In genomic region chr14:20081937-20082533, GRCm38 (mm10) we compare ENCODE assay signal across 8 mouse cellular contexts. TPM values are rescaled to one million over a fixed set of nuclear protein-coding genes. Genes with fewer than 3 reads are reported as not detected.
DNase-seq lines count a peak whose midpoint lies in the region; ATAC-seq lines count a peak whose summit lies in the region.

No protein-coding gene starts in this region.

- no peak for DNase-seq in heart, adult 9 months (ENCODE audit: low spot score in 2 of 2)
- DNase-seq in R1 (ENCODE audit: low read depth, low spot score) = peak; percentile 11
- DNase-seq in hindbrain, embryonic 14.5 days (ENCODE audit: low spot score) = no peak
- no peak for DNase-seq in thymus, postnatal 36 days
- DNase-seq in layer of hippocampus, postnatal 14 days (ENCODE audit: low spot score in 2 of 2) = no peak
- DNase-seq in right cerebral cortex, postnatal 25 days = no peak

- no peak for ATAC-seq in heart, embryonic 14.5 days (ENCODE audit: insufficient number of reproducible peaks, insufficient read depth, low FRiP score, low read depth)
- peak; percentile 2; the same call in 1 of the 2 replicates for ATAC-seq in hindbrain, embryonic 14.5 days (ENCODE audit: low FRiP score)
- ATAC-seq in midbrain, embryonic 16.5 days = peak; percentile 4; the same call in 1 of the 2 replicates

- peak overlapping the region; percentile 87 to 91 for H3K27ac ChIP-seq in heart, embryonic 14.5 days (replicated peaks in 1 of 2; ENCODE audit: control insufficient read depth in 1 of 2, insufficient read depth in 1 of 2, low read depth in 2 of 2, low read length in 2 of 2)
- peak overlapping the region; percentile 97 for H3K27ac ChIP-seq in hindbrain, embryonic 14.5 days
- peak overlapping the region; percentile 98 for H3K27ac ChIP-seq in midbrain, embryonic 16.5 days (ENCODE audit: low read length)

- peaks cover 11% of the 10 kb centered on the region; the same call in 1 of the 2 replicates for H3K36me3 ChIP-seq in heart, embryonic 14.5 days (ENCODE audit: control insufficient read depth, insufficient read depth, low read length)
- 0 out of 2 replicates have a peak, but pooled peaks cover 3% of the 10 kb centered on the region for H3K36me3 ChIP-seq in hindbrain, embryonic 14.5 days (replicated peaks; ENCODE audit: control insufficient read depth, insufficient read depth)
- H3K36me3 ChIP-seq in midbrain, embryonic 16.5 days (ENCODE audit: control insufficient read depth, insufficient read depth, low read length) = no peaks in the 10 kb centered on the region

- H3K4me2 ChIP-seq in heart, embryonic 14.5 days (ENCODE audit: low read length) = peak overlapping the region; percentile 79
- H3K4me2 ChIP-seq in hindbrain, embryonic 14.5 days (replicated peaks) = peak overlapping the region; percentile 68
- peak overlapping the region; percentile 87 for H3K4me2 ChIP-seq in midbrain, embryonic 16.5 days (ENCODE audit: low read length)

- H3K4me3 ChIP-seq in heart, embryonic 14.5 days (ENCODE audit: control insufficient read depth in 1 of 2, insufficient read depth in 1 of 2, low read depth in 1 of 2, low read length in 2 of 2) = peak overlapping the region; percentile 47 to 57
- peak overlapping the region; percentile 63 for H3K4me3 ChIP-seq in hindbrain, embryonic 14.5 days (replicated peaks; ENCODE audit: low read length)
- peak overlapping the region; percentile 61 for H3K4me3 ChIP-seq in midbrain, embryonic 16.5 days (ENCODE audit: low read depth, low read length)

- peaks cover 4 to 9% of the 10 kb centered on the region in 2 experiments for H3K4me1 ChIP-seq in heart, embryonic 14.5 days (ENCODE audit: control insufficient read depth in 2 of 2, insufficient read depth in 2 of 2, low read length in 2 of 2)
- peaks cover 11% of the 10 kb centered on the region for H3K4me1 ChIP-seq in hindbrain, embryonic 14.5 days (replicated peaks; ENCODE audit: control insufficient read depth, insufficient read depth, low read length)
- peaks cover 13% of the 10 kb centered on the region for H3K4me1 ChIP-seq in midbrain, embryonic 16.5 days (ENCODE audit: control insufficient read depth, insufficient read depth, low read length)

- H3K27me3 ChIP-seq in heart, embryonic 14.5 days (ENCODE audit: control insufficient read depth, insufficient read depth, low read length) = no peaks in the 10 kb centered on the region
- H3K27me3 ChIP-seq in hindbrain, embryonic 14.5 days (ENCODE audit: control insufficient read depth, insufficient read depth, low read length) = no peaks in the 10 kb centered on the region
- no peaks in the 10 kb centered on the region for H3K27me3 ChIP-seq in midbrain, embryonic 16.5 days (ENCODE audit: control insufficient read depth, insufficient read depth, low read depth, low read length)

- peak overlapping the region; percentile 70 for H3K9ac ChIP-seq in heart, embryonic 14.5 days (ENCODE audit: low read length)
- H3K9ac ChIP-seq in hindbrain, embryonic 14.5 days = peak overlapping the region; percentile 88
- H3K9ac ChIP-seq in midbrain, embryonic 16.5 days (ENCODE audit: low read depth, low read length) = peak overlapping the region; percentile 89

- WGBS in heart, embryonic 14.5 days = 56% methylated on average over 5 of the region's 5 CpGs
- 76% methylated on average over 5 of the region's 5 CpGs for WGBS in hindbrain, embryonic 14.5 days
- WGBS in midbrain, embryonic 16.5 days = 72% methylated on average over 5 of the region's 5 CpGs

- H3K9me3 ChIP-seq in heart, embryonic 14.5 days (ENCODE audit: control insufficient read depth, low read length) = no peaks in the 10 kb centered on the region
- H3K9me3 ChIP-seq in hindbrain, embryonic 14.5 days (ENCODE audit: control insufficient read depth, low read length) = no peaks in the 10 kb centered on the region
- H3K9me3 ChIP-seq in midbrain, embryonic 16.5 days (replicated peaks; ENCODE audit: control insufficient read depth, low read length, poor library complexity, severe bottlenecking) = no peaks in the 10 kb centered on the region

RNA-seq across cellular contexts. Expression of gene Saysd1, which starts 56.3 kb away (rescaled TPM):
- 11.8 and 12.4 TPM in 2 replicates for polyA plus RNA-seq in heart, embryonic 14.5 days (2014; fragmentation: Nextera tagmentation; extraction: Ambion mirVana)
- 11.1 and 14.9 TPM in 2 replicates for polyA plus RNA-seq in hindbrain, embryonic 14.5 days (2014; fragmentation: Nextera tagmentation; extraction: Ambion mirVana)
- 11.6 and 12.6 TPM in 2 replicates for polyA plus RNA-seq in midbrain, embryonic 16.5 days (2015; fragmentation: Nextera tagmentation; extraction: Ambion mirVana)
- 1 to 10 TPM; 5.2 to 6.6 TPM for total RNA-seq in layer of hippocampus, postnatal 14 days (2021)
